Mouse (Mus musculus) ES-Bruce4 (cell line): ENCODE measurements around the gene Aip.

Experiments used
- CTCF ChIP-seq: IDR thresholded peaks from one replicate; pipeline ENCODE4 v1.8.1; 2011; ENCODE audit warnings: low read depth, low read length
- EP300 ChIP-seq: IDR thresholded peaks from 2 replicates; pipeline ENCODE4 v1.6.1; 2011; ENCODE audit warnings: low read depth, low read length; ENCODE audit not compliant: insufficient read depth

GRCm38 (mm10) chr19:4091383-4091782 lies 34.3 kb downstream of the Aip start:
- TF ChIP-seq CTCF = no peak
- no peak for TF ChIP-seq EP300
